ENCODE assay signal across 8 mouse cellular contexts in the genomic region with DNA sequence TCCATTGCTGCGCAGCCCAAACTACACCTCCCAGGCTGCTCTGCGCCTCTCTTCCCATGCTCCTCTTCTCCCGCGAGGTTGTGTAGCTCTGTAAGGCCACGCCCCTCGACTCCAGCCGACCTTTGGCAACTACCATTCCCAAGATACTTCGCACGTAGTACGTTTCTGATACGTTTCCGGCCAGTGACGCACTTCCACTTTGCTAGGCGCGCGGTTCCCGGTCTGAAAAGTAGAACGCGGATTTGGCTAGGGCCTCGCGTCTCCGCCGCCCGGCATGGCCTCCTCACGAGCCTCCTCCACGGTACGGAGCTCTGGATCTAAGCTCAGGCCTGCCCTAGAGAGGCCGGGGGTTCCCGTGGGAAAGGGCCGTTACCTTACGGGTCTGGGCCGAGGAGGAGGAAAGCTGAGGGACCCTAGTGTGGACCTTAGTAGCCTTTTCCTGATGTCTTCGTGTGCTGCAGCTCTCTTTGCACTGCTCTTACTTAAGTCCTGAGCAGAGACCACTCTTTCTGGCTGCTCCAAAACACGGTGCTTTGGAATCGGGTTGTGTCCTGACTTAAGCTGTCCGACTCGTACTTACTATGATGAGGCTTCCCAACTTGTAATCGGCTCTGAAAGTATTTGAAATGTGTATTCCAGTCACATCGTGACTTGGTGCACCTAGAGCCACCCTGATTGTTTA. TPM values are rescaled to one million over a fixed set of nuclear protein-coding genes. Genes with fewer than 3 reads are reported as not detected.
DNase-seq lines count a peak whose midpoint lies in the region; ATAC-seq lines count a peak whose summit lies in the region.

TSS of gene Cdc26 (minus strand) at position 42 of the 682 bp plus-strand sequence.
TSS of gene Prpf4 (plus strand) at position 197 of the 682 bp plus-strand sequence.

- peak; percentile 93 for ATAC-seq in megakaryocyte progenitor cell, adult 5-6 weeks (replicated peaks; ENCODE audit: poor library complexity)

- DNase-seq in adipocyte (ENCODE audit: low spot score): peak; percentile 99
- peak; percentile 100 for DNase-seq in embryo, embryonic 10 days (ENCODE audit: low spot score)
- peak; percentile 93 for DNase-seq in gastrocnemius, postnatal 10 days
- peak; percentile 99 for DNase-seq in induced T-regulatory cell, adult 2 months (ENCODE audit: low read depth)
- peak; percentile 95 to 99 for DNase-seq in left cerebral cortex, adult 9 months (ENCODE audit: low spot score in 2 of 2)
- DNase-seq in right cerebral cortex, postnatal 14 days: peak; percentile 97
- peak; percentile 95 to 98 for DNase-seq in urinary bladder, postnatal 36 days (ENCODE audit: low spot score in 2 of 2)

RNA-seq across cellular contexts. Expression of gene Cdc26, which starts in this region (rescaled TPM):
- total RNA-seq in gastrocnemius, postnatal 10 days (2021): 10 to 100 TPM; 53.5 to 59.4 TPM
- total RNA-seq in megakaryocyte progenitor cell, adult 5-6 weeks (2015): 166 and 206 TPM in 2 replicates
- 134 and 150 TPM in 2 replicates for total RNA-seq in megakaryocyte progenitor cell, adult 5-6 weeks (2017)

RNA-seq across cellular contexts. Expression of gene Prpf4, which starts in this region (rescaled TPM):
- total RNA-seq in gastrocnemius, postnatal 10 days (2021): 10 to 100 TPM; 13.5 to 13.6 TPM
- total RNA-seq in megakaryocyte progenitor cell, adult 5-6 weeks (2015): 14.8 and 16.7 TPM in 2 replicates
- 14.4 and 15.9 TPM in 2 replicates for total RNA-seq in megakaryocyte progenitor cell, adult 5-6 weeks (2017)

Comparison
In these comparisons a context has a peak if more than half of its experiments do, and no peak if none do; other contexts are left out.
1. Peak in every context shown above with its lines: DNase-seq and ATAC-seq.